In the genomic region with DNA sequence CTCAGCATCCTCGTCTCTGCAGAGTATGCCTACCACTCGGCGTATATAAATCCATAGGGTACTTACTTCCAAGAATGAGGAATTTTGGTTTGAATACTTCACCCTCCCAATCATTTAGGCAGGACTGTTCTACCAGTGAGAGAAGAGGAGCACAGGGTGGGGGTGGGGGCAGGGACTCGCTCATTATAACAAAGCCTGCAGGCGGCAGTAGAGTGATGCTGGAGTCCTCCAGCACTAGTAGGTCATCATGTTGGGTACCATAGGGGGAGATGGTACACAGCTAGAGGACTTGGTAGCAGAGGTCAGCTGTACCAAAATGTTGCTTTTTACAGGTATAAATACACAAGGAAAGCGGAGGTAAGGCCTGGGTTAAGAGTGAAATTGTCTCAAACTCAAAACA, we compare ENCODE assay signal across 15 mouse cellular contexts. TPM values are rescaled to one million over a fixed set of nuclear protein-coding genes. Genes with fewer than 3 reads are reported as not detected.
DNase-seq lines count a peak whose midpoint lies in the region; ATAC-seq and TF ChIP-seq lines count a peak whose summit lies in the region.
"Had no signal": no experiment of that assay in that cellular context is flagged by ENCODE, and none has a peak within 500 bp of the region (broad histone marks: within the 10 kb centered on the region; RNA-seq: fewer than 3 reads in every experiment).

No protein-coding gene starts in this region.

- no peaks in the 10 kb centered on the region for H3K27me3 ChIP-seq in heart, postnatal 0 days (ENCODE audit: control insufficient read depth, insufficient read depth, low read length)
- no peaks in the 10 kb centered on the region for H3K27me3 ChIP-seq in heart, embryonic 10.5 days (ENCODE audit: insufficient read depth, poor library complexity, severe bottlenecking)
- no peaks in the 10 kb centered on the region for H3K27me3 ChIP-seq in testis, adult 2 months (ENCODE audit: control insufficient read depth, insufficient read depth, low read length)
- H3K27me3 ChIP-seq: forebrain, embryonic 15.5 days; midbrain, embryonic 12.5 days; stomach, embryonic 15.5 days had no signal

- no peak overlapping the region for H3K4me3 ChIP-seq in heart, postnatal 0 days (ENCODE audit: low read depth, low read length)
- no peak overlapping the region for H3K4me3 ChIP-seq in heart, embryonic 10.5 days
- peak overlapping the region; percentile 4; the same call in 1 of the 2 replicates for H3K4me3 ChIP-seq in testis, adult 2 months (ENCODE audit: control insufficient read depth, low read depth, low read length)
- H3K4me3 ChIP-seq: embryonic facial prominence, embryonic 15.5 days; forebrain, embryonic 15.5 days; lung, embryonic 15.5 days; midbrain, embryonic 12.5 days; stomach, embryonic 15.5 days had no signal

- no peak for ATAC-seq in heart, postnatal 0 days (ENCODE audit: insufficient read depth, low read depth)
- ATAC-seq: forebrain, embryonic 15.5 days had no signal

- 0 out of 2 replicates have a peak, but pooled peaks cover 9% of the 10 kb centered on the region for H3K4me1 ChIP-seq in heart, postnatal 0 days (ENCODE audit: control insufficient read depth, insufficient read depth)
- peaks cover 24% of the 10 kb centered on the region for H3K4me1 ChIP-seq in heart, embryonic 10.5 days
- H3K4me1 ChIP-seq in testis, adult 2 months (ENCODE audit: control insufficient read depth, insufficient read depth, low read length): peaks cover 5% of the 10 kb centered on the region

- H3K36me3 ChIP-seq in heart, postnatal 0 days (replicated peaks; ENCODE audit: control insufficient read depth, insufficient read depth, low read length): no peaks in the 10 kb centered on the region
- H3K36me3 ChIP-seq in heart, embryonic 10.5 days: no peaks in the 10 kb centered on the region
- H3K36me3 ChIP-seq in testis, adult 2 months (ENCODE audit: control insufficient read depth, insufficient read depth, low read length): no peaks in the 10 kb centered on the region; the same call in 1 of the 2 replicates
- H3K36me3 ChIP-seq: embryonic facial prominence, embryonic 15.5 days; forebrain, embryonic 15.5 days; lung, embryonic 15.5 days; midbrain, embryonic 12.5 days; stomach, embryonic 15.5 days had no signal

- no peak overlapping the region for H3K27ac ChIP-seq in heart, postnatal 0 days (ENCODE audit: low read depth)
- no peak overlapping the region for H3K27ac ChIP-seq in heart, embryonic 10.5 days
- H3K27ac ChIP-seq in testis, adult 2 months (ENCODE audit: control insufficient read depth, insufficient read depth, low read depth, low read length): no peak overlapping the region
- H3K27ac ChIP-seq: embryonic facial prominence, embryonic 15.5 days; forebrain, embryonic 15.5 days; lung, embryonic 15.5 days; midbrain, embryonic 12.5 days; stomach, embryonic 15.5 days had no signal

- H3K4me2 ChIP-seq in heart, postnatal 0 days (ENCODE audit: low read depth, low read length): no peak overlapping the region
- H3K4me2 ChIP-seq: embryonic facial prominence, embryonic 15.5 days; forebrain, embryonic 15.5 days; lung, embryonic 15.5 days; midbrain, embryonic 12.5 days; stomach, embryonic 15.5 days had no signal

- no peak for DNase-seq in heart, postnatal 0 days (ENCODE audit: low spot score)
- DNase-seq in heart, embryonic 10.5 days (ENCODE audit: low spot score): no peak
- DNase-seq in testis, postnatal 10 days (ENCODE audit: low spot score): no peak
- peak; percentile 47 for DNase-seq in ZHBTc4 (ENCODE audit: low read depth, low spot score)
- peak; percentile 18 for DNase-seq in thymus, postnatal 25 days
- DNase-seq in gastrocnemius, postnatal 4 days (ENCODE audit: low spot score in 2 of 2): no peak
- DNase-seq in adrenal gland, postnatal 14 days: no peak
- DNase-seq: cerebellum, postnatal 25 days; kidney, adult 11 months had no signal

- no peaks in the 10 kb centered on the region for H3K9me3 ChIP-seq in heart, postnatal 0 days (replicated peaks; ENCODE audit: control insufficient read depth, low read length)
- H3K9me3 ChIP-seq in heart, embryonic 10.5 days: no peaks in the 10 kb centered on the region
- H3K9me3 ChIP-seq: embryonic facial prominence, embryonic 15.5 days; forebrain, embryonic 15.5 days; lung, embryonic 15.5 days; midbrain, embryonic 12.5 days; stomach, embryonic 15.5 days had no signal

- 77% methylated on average over 6 of the region's 6 CpGs for WGBS in heart, postnatal 0 days
- WGBS in heart, embryonic 10.5 days: 80% methylated on average over 6 of the region's 6 CpGs

- TF ChIP-seq CTCF in heart, postnatal 0 days (IDR thresholded peaks at IDR 0.05; ENCODE audit: low read depth): 0 out of 2 replicates have a peak, but pooled peaks have one; percentile 4
- no peak for TF ChIP-seq CTCF in testis, adult 2 months (IDR thresholded peaks at IDR 0.05; ENCODE audit: control insufficient read depth, insufficient read depth, insufficient replicate concordance, low read depth, low read length)

- TF ChIP-seq POLR2A in testis, adult 2 months (IDR thresholded peaks at IDR 0.05; ENCODE audit: control insufficient read depth, low read depth, low read length): no peak

- no peak overlapping the region for H3K9ac ChIP-seq in heart, postnatal 0 days (replicated peaks; ENCODE audit: low read depth, low read length)
- H3K9ac ChIP-seq: embryonic facial prominence, embryonic 15.5 days; forebrain, embryonic 15.5 days; lung, embryonic 15.5 days; midbrain, embryonic 12.5 days; stomach, embryonic 15.5 days had no signal

- TF ChIP-seq EP300 in heart, postnatal 0 days (IDR thresholded peaks at IDR 0.05; ENCODE audit: low read depth): no peak

RNA-seq across cellular contexts. Expression of a gene that starts 3.6 kb away (rescaled TPM):
- 5.6 and 8.7 TPM in 2 replicates for total RNA-seq in heart, postnatal 0 days (2014; rRNA removed; ENCODE audit: low replicate concordance)
- polyA plus RNA-seq in heart, postnatal 0 days (2015; fragmentation: Nextera tagmentation; extraction: Ambion mirVana): 1.4 and 1.9 TPM in 2 replicates
- 1.6 and 4.0 TPM in 2 replicates for polyA plus RNA-seq in heart, embryonic 10.5 days (2016; fragmentation: Nextera tagmentation; extraction: Ambion mirVana)
- 47.7 and 64.2 TPM in 2 replicates for polyA plus RNA-seq in testis, adult 2 months (2012; rRNA removed)
- 10 to 100 TPM; 11.7 to 14.1 TPM for total RNA-seq in gastrocnemius, postnatal 4 days (2021)
- total RNA-seq in adrenal gland, postnatal 14 days (2021): 5.5 and 6.4 TPM in 2 replicates

RNA-seq across cellular contexts. Expression of a gene that starts 14.6 kb away (rescaled TPM):
- 2.1 and 5.9 TPM in 2 replicates for total RNA-seq in heart, postnatal 0 days (2014; rRNA removed; ENCODE audit: low replicate concordance)
- polyA plus RNA-seq in heart, postnatal 0 days (2015; fragmentation: Nextera tagmentation; extraction: Ambion mirVana): 3.4 and 5.2 TPM in 2 replicates
- 3.2 and 6.6 TPM in 2 replicates for polyA plus RNA-seq in heart, embryonic 10.5 days (2016; fragmentation: Nextera tagmentation; extraction: Ambion mirVana)
- 103 and 140 TPM in 2 replicates for polyA plus RNA-seq in testis, adult 2 months (2012; rRNA removed)
- total RNA-seq in gastrocnemius, postnatal 4 days (2021): 1 to 10 TPM; 4.6 to 6.7 TPM
- 7.5 and 10.7 TPM in 2 replicates for total RNA-seq in adrenal gland, postnatal 14 days (2021)

RNA-seq across cellular contexts. Expression of a gene that starts 42.5 kb away (rescaled TPM):
- 11.1 and 13.2 TPM in 2 replicates for total RNA-seq in heart, postnatal 0 days (2014; rRNA removed; ENCODE audit: low replicate concordance)
- polyA plus RNA-seq in heart, postnatal 0 days (2015; fragmentation: Nextera tagmentation; extraction: Ambion mirVana): 2.4 and 2.7 TPM in 2 replicates
- 23.6 and 29.5 TPM in 2 replicates for polyA plus RNA-seq in heart, embryonic 10.5 days (2016; fragmentation: Nextera tagmentation; extraction: Ambion mirVana)
- 33.9 and 39.1 TPM in 2 replicates for polyA plus RNA-seq in testis, adult 2 months (2012; rRNA removed)
- total RNA-seq in gastrocnemius, postnatal 4 days (2021): 10 to 100 TPM; 14.5 to 15.4 TPM
- 7.2 and 7.9 TPM in 2 replicates for total RNA-seq in adrenal gland, postnatal 14 days (2021)

RNA-seq across cellular contexts. Expression of a gene that starts 51.6 kb away (rescaled TPM):
- 4.5 and 7.7 TPM in 2 replicates for total RNA-seq in heart, postnatal 0 days (2014; rRNA removed; ENCODE audit: low replicate concordance)
- polyA plus RNA-seq in heart, postnatal 0 days (2015; fragmentation: Nextera tagmentation; extraction: Ambion mirVana): 4.8 and 7.7 TPM in 2 replicates
- 25.1 and 25.8 TPM in 2 replicates for polyA plus RNA-seq in heart, embryonic 10.5 days (2016; fragmentation: Nextera tagmentation; extraction: Ambion mirVana)
- polyA plus RNA-seq in testis, adult 2 months (2012; rRNA removed): 29.5 and 32.3 TPM in 2 replicates
- total RNA-seq in gastrocnemius, postnatal 4 days (2021): 10 to 100 TPM; 21.1 to 22.4 TPM
- total RNA-seq in adrenal gland, postnatal 14 days (2021): 16.2 and 19.5 TPM in 2 replicates

Comparison
In these comparisons a context has a peak if more than half of its experiments do, and no peak if none do; other contexts are left out.
1. DNase-seq: peak in ZHBTc4 (single experiment) and thymus, postnatal 25 days (single experiment); none in heart, postnatal 0 days (single experiment), heart, embryonic 10.5 days (single experiment), testis, postnatal 10 days (single experiment), gastrocnemius, postnatal 4 days (0 of 2) and adrenal gland, postnatal 14 days (single experiment).